Comparison of ENCODE assay signal across 1 mouse cellular context in the genomic region with DNA sequence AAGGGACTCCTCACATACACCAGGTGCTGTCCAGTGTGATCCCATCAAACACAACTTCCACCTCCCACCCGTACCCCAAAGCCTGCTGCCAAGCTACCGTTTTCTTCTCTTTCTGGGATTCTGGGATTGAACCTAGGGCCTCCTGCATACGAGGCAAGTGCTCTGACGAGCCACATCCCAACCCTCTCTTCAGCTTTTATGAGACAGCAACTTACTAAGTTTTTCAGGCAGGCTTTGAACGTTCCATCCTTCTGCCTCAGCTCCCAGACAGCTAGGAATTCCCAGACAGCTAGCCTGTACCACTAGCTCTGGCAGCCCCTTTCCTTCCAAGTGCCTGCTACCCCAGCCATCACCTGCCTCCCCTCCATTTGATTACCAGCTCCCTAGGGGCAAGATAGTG.
TF ChIP-seq lines count a peak whose summit lies in the region.

No protein-coding gene starts in this region.

TF ChIP-seq in myocyte, 11 proteins besides CTCF, POLR2A, EP300 and RAD21:
- TF ChIP-seq SRF (IDR thresholded peaks at IDR 0.05; ENCODE audit: control insufficient read depth, insufficient read length, low read depth) (no peak), MYOG (IDR thresholded peaks at IDR 0.05; ENCODE audit: control insufficient read depth in 1 of 3, insufficient read depth in 1 of 3, insufficient read length in 2 of 3, low read depth in 2 of 3) (no peak), MYOD1 (IDR thresholded peaks at IDR 0.05; ENCODE audit: control insufficient read depth in 1 of 3, insufficient read length in 2 of 3, low read depth in 2 of 3) (no peak), REST (IDR thresholded peaks at IDR 0.05; ENCODE audit: insufficient read depth, insufficient read length) (no peak), TCF3 (IDR thresholded peaks at IDR 0.05; ENCODE audit: insufficient read length, low read depth) (no peak), MAX (IDR thresholded peaks at IDR 0.05; ENCODE audit: low read depth) (no peak), E2F4 (IDR thresholded peaks at IDR 0.05; ENCODE audit: insufficient read depth) (no peak), TCF12 (IDR thresholded peaks at IDR 0.05; ENCODE audit: insufficient read depth, poor library complexity, severe bottlenecking) (no peak), USF1 (IDR thresholded peaks at IDR 0.05; ENCODE audit: low read depth) (no peak), POLR2AphosphoS2 (IDR thresholded peaks at IDR 0.05; ENCODE audit: insufficient read length, low read depth) (no peak), CEBPB (IDR thresholded peaks at IDR 0.05; ENCODE audit: insufficient read depth, poor library complexity, severe bottlenecking) (no peak)
